Mouse (Mus musculus) left cerebral cortex, adult 2 months (tissue): ENCODE measurements around the gene Tmsb10. TPM values are rescaled to one million over a fixed set of nuclear protein-coding genes. Genes with fewer than 3 reads are reported as not detected.

Experiments used
- DNase-seq, 2 experiments: peaks; one replicate each; pipeline ENCODE4 v3.0.0; 2021 to 2022; ENCODE audit warnings: low spot score in 2 of 2, mixed read lengths in 1 of 2; ENCODE audit errors: extremely low spot score in 1 of 2
- H3K27ac ChIP-seq: fragments of 200-600 bp; 2 replicates; pipeline ENCODE4 v1.8.1; 2022
- H3K4me3 ChIP-seq: fragments of 200-600 bp; 2 replicates; pipeline ENCODE4 v1.8.1; 2022
- CTCF ChIP-seq: fragments of 200-600 bp; IDR thresholded peaks from 2 replicates; pipeline ENCODE4 v1.8.1; 2022; ENCODE audit warnings: antibody characterized with exemption, mild to moderate bottlenecking, moderate library complexity
- intact Hi-C: fragments of 180-260 bp; cut with DNase I; formaldehyde crosslinking; loops from one replicate; pipeline ENCODE4 v1.15.1; 2025
- total RNA-seq, 2 experiments: library from RNA; stranded (reverse); gene quantifications; 2 replicates each; pipeline ENCODE4 v1.2.3; 2021

Gene Tmsb10
- total RNA-seq, 2 experiments from 2014 or later, result 429 to 476 TPM

DNA sequence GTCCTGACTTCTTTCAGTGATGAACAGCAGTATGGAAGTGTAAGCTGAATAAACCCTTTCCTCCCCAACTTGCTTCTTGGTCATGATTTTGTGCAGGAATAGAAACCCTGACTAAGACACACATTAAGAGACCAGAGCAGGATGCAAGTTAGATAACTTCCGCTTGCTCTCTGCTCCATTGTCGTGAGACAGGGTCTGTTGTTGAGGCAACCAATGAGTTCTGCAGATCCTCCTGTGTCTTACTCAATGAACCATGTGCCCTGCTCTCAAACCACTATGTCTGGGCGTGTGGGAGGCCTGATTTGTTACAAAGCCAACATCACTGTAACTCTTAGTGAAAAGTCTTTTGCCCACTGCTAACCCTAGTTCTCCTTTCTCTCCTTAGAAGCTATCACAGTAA is 12.5 kb upstream of the Tmsb10 start:
- Histone ChIP-seq H3K27ac (no peak overlapping the region), H3K4me3 (no peak overlapping the region)
- intact Hi-C loops, result no loop called here
- DNase-seq, result no peak
- no peak for TF ChIP-seq CTCF

DNA sequence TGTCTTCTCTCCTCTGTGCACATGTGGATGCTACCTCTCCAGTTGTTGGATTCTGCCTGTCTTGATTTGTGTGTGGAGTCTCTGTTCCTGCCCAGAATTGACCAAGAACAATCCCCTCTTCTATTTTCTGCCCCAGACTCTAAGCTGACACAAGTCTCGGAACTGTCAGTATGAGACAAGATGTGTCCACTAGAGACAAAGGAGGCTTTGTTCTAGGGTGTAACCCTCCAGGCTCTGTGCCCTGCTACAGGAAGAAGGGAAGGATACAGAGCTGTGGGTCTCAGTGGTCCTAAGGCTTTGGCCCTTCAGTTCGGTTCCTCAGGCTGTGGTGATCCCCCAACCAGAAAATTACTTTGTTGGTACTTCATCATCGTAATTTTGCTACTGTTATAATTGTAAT is 11.2 kb upstream of the Tmsb10 start:
- Histone ChIP-seq H3K4me3 (no peak overlapping the region), H3K27ac (no peak overlapping the region)
- no peak for DNase-seq
- no peak for TF ChIP-seq CTCF
- intact Hi-C loops, result no loop called here

DNA sequence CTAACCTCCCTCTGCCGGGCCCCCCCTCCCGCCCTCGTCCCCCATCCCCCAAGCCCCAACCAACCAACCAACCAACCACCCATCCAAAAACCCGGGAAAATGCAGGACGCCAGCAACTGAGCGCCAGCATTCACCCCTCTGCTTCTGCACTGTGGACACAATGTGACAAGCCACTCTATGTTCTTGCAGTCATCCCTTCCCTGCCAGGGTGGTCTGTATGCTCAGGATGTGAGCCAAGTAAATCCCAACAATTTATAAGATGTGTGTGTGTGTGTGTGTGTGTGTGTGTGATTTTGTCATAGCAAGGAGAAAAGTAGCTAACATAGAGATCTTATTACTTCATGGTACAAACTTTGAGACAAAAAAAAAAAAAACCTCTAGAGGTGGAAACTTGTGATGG is 6.7 kb upstream of the Tmsb10 start:
- H3K27ac ChIP-seq, result no peak overlapping the region
- H3K4me3 ChIP-seq, result no peak overlapping the region
- intact Hi-C loops, result no loop called here
- DNase-seq, result no peak
- TF ChIP-seq CTCF, result no peak

DNA sequence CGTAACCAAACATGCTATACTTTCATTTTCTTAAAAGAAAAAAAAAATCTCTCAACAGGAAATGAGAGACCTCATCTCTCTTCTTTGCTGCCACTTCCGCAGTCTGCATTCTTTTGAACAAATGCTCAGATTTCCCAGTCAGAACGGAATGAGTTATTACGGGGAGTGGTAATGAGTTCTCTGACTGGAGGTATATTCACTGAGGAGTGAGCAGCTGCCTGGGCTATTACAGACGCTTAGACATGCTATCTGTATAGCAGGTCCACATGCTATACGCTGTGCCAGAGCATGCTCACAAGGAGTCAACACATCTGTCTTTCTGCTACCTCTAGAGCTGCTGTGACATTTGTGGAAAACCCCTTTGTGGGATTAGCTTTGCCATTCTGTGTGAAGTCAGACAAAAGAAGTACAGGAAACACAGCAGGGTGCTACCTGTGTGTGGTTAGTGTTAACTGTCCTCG is 3.8 kb upstream of the Tmsb10 start:
- intact Hi-C loops, result no loop called here

DNA sequence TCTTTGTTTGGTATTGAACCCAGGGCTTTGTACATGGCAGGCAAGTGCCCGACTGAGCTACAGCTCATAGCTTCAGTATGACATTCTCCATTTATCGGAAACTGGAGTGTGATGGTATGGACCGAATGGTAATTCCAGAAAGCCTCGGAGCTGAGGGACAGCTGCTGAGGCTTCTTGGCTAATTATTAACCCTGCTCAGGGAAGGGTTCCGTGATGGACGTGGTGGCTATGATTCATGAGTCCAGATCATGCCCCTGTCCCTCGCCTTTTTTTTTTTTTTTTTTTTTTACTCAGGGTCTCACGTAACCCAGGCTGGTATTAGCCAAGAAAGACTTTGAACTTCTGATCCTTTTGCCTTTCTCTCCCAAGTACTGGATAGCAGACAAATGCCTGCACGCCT is 3.1 kb upstream of the Tmsb10 start:
- no peak overlapping the region for H3K4me3 ChIP-seq
- DNase-seq, result no peak
- no peak overlapping the region for H3K27ac ChIP-seq
- no peak for TF ChIP-seq CTCF
- intact Hi-C loops, result no loop called here

More for the DNA sequence above, 3.8 kb upstream of the Tmsb10 start:
- Histone ChIP-seq H3K4me3 (no peak overlapping the region), H3K27ac (no peak overlapping the region)
- TF ChIP-seq CTCF, result no peak
- DNase-seq, result no peak

DNA sequence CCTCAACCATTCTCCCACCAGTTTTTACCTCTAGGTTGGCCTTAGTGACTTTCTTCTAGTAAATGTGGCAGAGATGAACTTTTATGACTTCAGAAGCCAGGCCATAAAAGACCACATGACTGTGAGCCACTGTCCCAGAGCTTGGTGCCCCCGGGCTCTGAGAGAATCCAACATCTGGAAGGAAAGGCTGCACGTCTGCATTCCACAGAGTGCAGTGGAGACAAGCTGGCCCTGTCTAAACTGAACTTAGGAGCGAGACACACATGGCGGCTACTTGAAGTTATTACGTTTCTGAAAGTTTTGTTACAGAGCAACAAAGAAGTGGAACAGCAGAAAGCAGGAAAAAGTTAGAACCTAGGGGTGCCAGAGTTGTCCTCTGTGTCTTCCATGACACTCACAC is 2.1 kb upstream of the Tmsb10 start:
- no peak for DNase-seq
- intact Hi-C loops, result no loop called here

DNA sequence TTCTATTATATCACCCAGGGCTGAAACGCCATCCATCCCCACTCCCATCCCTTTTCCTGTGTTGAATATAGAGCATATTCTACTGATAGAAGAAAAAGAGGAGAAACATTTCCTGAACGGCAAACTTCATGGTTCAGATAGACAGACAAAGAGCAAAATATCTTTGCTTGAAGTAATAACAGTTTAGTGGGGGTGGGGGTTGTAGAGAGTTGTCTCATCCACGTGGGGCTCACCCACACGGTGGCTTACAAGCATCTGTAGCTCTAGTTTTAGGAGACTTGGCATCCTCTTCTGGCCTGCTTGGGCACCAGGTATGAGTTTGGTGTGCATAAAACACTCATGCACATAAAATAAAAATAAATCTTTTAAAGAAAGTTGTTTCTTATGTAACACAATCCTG is 627 bp upstream of the Tmsb10 start:
- no peak for DNase-seq
- peak overlapping the region; percentile 95 for H3K4me3 ChIP-seq
- intact Hi-C loops, result loop anchor here (5.0 kb wide), 1 partner anchor 93 kb away; no protein-coding TSS in a partner anchor
- no peak for TF ChIP-seq CTCF
- peak overlapping the region; percentile 97 for H3K27ac ChIP-seq

More for the DNA sequence above, 2.1 kb upstream of the Tmsb10 start:
- no peak for TF ChIP-seq CTCF
- H3K27ac ChIP-seq, result no peak overlapping the region
- no peak overlapping the region for H3K4me3 ChIP-seq

DNA sequence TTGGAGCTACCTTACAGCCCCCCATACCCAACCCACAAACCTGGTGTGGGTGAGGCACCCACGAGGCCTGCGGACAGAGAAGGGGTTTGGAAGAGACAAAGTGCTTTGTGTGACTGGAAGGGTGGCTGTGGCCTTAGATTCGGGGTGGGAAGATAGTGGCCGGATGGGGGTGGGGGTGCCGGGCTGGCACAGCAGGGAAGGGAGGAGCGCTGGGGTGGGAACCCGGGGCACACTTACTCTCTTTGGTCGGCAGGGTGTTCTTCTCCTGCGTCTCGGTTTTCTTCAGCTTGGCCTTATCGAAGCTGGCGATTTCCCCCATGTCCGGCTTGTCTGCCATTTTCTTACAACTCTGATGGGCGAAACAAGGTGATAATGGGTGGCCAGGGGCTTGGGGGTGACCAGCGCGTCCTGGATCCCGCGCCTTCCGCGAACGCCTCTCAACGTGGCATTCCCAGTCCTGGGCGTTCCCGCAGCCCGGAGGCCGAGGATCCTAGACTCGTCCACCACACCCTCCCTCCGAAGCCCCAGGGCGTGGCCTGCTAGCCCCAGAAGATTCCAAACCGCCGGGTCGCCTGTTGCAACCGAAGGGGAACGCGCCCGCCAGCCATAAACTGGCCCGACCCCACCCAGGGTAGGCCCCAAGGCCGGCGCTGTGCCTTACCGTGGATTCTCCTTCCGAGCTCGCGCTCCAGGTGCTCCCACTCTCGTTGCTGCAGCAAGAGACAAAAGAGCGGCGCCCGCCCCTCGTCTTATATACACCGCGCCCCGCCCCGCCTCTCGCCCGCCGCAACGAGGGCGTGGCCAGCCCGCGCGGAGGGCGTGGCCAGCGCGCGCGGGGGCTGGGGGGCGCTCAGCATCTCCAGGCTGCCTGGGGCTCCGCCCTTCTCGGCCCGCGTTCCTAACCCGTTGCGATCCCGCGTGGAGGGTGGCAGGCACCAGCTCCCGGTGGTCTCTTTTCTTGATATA is 589 bp downstream of the Tmsb10 start:
- Histone ChIP-seq H3K27ac (peak overlapping the region; percentile 97), H3K4me3 (peak overlapping the region; percentile 95)
- intact Hi-C loops, result loop anchor here (1.0 to 5.0 kb wide), 2 partner anchors 9 to 94 kb away; no protein-coding TSS in a partner anchor
- TF ChIP-seq CTCF, result no peak; the same call in 1 of the 2 replicates
- peak; percentile 89 for DNase-seq

DNA sequence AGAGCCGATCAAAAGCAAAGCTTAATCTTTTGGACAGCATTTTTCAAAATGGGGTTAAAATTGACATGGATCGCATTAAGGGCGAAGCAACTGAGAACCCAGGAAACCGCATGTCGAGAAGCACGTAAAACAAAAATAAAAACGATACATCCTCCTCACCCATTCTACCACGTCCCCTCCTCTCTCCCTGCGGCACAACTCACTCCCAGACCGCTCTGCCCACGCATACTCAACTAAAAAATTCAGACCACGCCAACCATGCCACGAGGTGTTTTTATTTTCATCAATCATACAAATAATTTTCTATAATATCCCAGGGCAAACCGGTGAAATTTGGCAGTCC is 1.5 kb downstream of the Tmsb10 start:
- no peak for TF ChIP-seq CTCF
- peak overlapping the region; percentile 95 for H3K4me3 ChIP-seq
- no peak for DNase-seq
- H3K27ac ChIP-seq, result peak overlapping the region; percentile 68
- intact Hi-C loops, result loop anchor here (5.0 kb wide), 1 partner anchor 95 kb away; no protein-coding TSS in a partner anchor

DNA sequence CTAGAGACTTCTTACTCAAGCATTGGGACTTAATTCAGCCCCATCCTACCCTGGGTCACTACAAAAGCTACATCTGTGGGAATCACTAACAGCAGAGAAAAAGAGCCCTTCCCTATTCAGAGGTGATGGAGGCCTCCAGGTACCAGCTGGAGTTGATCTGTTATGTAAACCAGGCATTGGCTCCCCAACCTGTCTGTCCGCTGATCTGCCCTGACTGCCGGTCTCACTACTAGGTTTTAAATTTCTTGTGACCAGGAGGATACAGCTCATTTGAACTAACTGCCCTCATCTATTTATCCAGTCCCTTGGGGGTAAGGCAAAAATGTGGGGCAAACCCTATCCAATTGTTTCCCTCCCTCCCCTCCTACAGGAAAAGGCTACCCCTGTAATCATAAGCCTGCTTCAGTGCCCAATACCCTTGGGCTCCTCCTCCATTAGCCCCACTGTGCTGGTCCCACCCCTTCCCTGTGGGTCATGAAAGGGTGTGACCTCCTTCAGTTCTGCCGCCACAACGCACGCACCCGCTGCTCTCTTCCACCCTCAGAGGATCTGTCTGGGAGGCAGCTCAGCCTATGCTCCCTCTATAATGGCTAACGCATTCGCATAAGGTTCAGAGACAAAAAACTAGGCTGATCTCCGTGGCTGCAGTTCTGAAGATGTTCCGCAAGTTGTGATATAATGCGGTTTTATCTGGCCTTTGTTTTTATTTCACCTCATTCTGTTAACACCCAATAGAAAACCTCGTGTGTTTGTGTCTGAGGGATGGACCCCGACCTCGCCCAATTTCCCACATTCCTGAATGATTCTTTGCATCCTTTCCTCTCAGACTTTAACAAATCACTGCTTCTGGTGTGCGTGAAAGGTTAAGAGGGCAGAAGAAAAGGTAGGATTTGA is 2.1 kb downstream of the Tmsb10 start:
- TF ChIP-seq CTCF, result no peak
- Histone ChIP-seq H3K27ac (peak overlapping the region; percentile 68), H3K4me3 (peak overlapping the region; percentile 95)
- DNase-seq, result peak in 1 of 2 experiments; percentile 22
- intact Hi-C loops, result loop anchor here (5.0 kb wide), 1 partner anchor 96 kb away; no protein-coding TSS in a partner anchor

DNA sequence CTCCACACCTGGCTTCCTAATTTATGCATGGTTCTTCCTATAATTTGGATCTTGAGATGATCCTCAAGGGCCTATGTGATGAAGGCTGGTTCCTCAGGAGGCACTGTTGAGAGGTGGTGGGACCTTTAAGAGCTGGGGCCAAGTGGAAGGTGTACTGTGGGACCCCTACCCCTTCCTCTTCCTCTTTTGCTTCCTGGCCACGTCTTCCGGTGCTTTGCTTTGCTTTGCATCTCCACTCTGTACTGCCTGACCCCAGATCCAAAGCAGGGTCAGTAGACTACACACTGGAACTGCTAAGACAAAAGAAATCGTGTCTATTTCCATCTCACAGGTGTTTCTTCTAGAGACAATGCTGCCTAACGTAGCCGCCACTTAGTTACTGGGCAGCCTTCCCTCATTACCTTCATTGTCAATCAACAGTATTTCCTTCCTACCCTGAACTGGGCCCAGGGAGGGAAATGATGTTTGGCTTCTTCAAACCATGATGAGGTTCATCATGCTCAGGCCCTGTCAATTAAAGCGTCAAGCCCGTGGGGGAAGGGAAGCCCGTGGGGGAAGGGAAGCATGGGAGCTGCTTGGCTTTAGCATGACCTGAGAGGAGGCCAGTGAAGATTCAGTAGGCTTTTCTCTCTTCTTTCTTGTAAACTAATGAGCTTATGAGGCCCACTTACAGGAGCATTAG is 2.9 kb downstream of the Tmsb10 start:
- peak overlapping the region; percentile 95; the same call in 1 of the 2 replicates for H3K4me3 ChIP-seq
- intact Hi-C loops, result loop anchor here (5.0 kb wide), 1 partner anchor 97 kb away; no protein-coding TSS in a partner anchor
- DNase-seq, result no peak
- no peak for TF ChIP-seq CTCF
- H3K27ac ChIP-seq, result peak overlapping the region; percentile 68
